Mouse (Mus musculus) embryonic stem cell, embryonic (primary cell): Measurements from ENCODE around the gene Ticam1.

Experiments used
- CTCF ChIA-PET, 4 experiments: fragments of 300-600 bp in 2 of 4; fragments of 350-600 bp in 2 of 4; sonication (Branson Sonifier 250); formaldehyde crosslinking; loops; one replicate each; lab custom pipeline; 2022; ENCODE audit warnings: inconsistent platforms in 2 of 4; lab: Charles Lee
- POLR2A ChIA-PET, 4 experiments: fragments of 300-600 bp in 2 of 4; fragments of 350-600 bp in 2 of 4; sonication (Branson Sonifier 250); formaldehyde crosslinking; loops; one replicate each; lab custom pipeline; 2022; ENCODE audit warnings: antibody characterized with exemption in 4 of 4, inconsistent platforms in 1 of 4; lab: Charles Lee

Ticam1 gene

DNA sequence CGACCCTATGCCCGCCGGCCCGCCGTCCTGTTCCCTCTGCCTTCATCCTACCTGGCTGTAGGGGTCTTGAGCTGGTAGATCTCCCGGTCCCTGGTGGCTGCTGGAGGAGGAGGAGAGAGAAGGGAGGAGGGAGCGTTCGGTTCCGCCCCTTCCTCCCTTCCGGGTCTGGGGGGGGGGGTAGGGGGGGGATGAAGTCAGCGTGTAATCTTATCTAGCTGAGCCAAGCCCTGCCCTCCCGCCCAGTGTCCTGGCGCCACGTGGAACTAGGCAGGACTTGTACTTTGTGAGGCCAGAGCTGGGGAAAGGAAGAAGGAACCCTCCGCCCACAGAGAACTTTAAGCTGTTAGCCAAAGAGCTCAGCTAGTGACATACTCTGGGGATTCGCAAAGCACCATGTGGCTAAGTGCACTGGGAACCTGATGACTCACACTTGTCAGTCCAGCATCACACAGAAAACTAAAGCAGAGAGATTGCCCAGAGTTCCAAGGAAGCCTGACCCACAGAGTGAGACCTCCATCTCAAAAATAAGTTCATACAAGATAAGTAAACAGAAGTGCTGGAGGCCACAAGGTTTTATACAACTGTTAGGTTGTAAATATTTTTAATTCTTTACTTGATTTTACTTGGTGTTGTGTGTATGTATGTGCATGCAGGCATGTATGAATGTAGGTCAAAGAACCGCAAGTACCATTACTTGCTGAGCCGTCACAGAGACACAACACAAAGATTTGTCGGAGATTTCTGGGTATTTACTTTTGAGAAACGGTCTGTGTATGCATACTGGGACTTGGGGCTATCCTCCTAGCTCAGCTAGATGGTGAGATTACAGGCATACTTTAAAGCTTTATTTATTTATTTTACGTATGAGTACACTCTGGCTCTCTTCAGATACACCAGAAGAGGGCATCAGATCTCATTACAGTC, at the start of gene Ticam1:
Ticam1 (minus strand) TSS at position 144 of the 924 bp plus-strand sequence.
- CTCF ChIA-PET: interaction anchor here (0.5 to 1.5 kb wide), 30 partner anchors 10 to 442 kb away, joined by 3 to 9 read pairs (median 4); partner anchors contain the start of gene Ebi3 (in 1 of the 4)
- POLR2A ChIA-PET: interaction anchor here (0.6 to 64.8 kb wide), 53 partner anchors 8 to 556 kb away, joined by 3 to 2494 read pairs (median 5); partner anchors contain the start of genes Kdm4b (in 3 of the 4), Arrdc5 (in 2 of the 4), Plin3 (in 2 of the 4) and Ranbp3 (in 2 of the 4)

DNA sequence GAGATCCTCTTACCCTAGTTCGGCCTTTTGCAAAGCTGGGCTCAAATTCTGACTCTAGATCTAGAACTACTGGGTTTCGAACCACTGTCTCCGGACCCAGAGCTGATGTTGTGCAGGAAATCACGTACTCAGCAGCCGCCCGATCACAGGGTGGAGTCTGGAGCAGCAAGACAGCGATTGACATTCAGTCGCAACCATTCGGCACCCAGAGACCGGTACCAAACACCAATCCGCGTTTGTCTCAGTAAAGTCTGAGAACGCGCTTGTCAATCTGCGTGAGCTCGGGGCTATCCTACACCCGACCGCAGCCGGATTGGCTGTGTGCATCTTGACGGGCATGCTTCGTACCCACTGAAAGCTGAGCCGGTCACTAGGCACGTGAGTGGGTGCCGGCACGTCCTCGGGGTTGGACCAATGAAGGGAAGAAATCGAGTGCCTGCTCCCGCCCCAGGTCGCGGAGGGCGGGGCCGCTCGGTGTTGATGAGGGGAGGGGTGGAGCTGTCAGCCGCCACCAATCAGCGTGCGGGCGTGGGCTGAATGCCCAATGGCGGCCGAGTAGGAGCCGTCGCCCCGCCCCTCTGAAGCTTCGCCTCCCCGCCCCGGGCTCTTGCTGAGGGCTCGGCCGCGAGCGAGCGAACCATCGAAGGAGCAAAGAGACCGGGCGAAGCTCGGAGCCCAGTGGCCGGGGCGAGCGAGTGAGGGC, 49.0 kb upstream of the Ticam1 start, which contains the start of gene Kdm4b:
Kdm4b (plus strand) TSS at position 613 of the 703 bp plus-strand sequence.
- ChIA-PET POLR2A (interaction anchor here (0.6 to 62.3 kb wide), 108 partner anchors 1 to 706 kb away, joined by 3 to 2494 read pairs (median 4); partner anchors contain the start of genes Uhrf1 (in 4 of the 4), Arrdc5 (in 2 of the 4), Plin3 (in 2 of the 4) and Ranbp3 (in 2 of the 4)), CTCF (interaction anchor here (0.5 to 3.3 kb wide), 40 partner anchors 8 to 433 kb away, joined by 3 to 16 read pairs (median 4); partner anchors contain the start of genes Plin3 (in 2 of the 4), Gm20219 (in 1 of the 4), Nrtn (in 1 of the 4) and Safb2 (in 1 of the 4))

DNA sequence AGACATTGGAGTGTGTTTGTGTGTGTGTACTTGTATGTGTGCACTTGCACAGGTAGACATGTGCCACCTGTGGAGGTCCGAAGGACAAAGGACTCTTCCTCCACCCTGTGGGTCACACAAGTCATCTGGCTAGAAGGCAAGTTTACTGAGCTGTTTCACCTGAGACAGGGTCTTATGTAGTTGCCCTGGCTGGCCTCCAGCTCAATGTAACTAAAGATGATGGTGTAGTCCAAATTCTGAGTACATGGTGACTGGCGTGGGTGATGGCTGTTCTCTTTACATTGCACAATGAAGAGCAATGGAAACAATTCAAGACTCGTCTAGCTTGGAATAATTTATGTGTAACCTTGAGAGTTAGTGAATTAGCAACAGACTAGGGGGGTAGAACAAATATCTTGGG, 47.8 kb upstream of the Ticam1 start:
- ChIA-PET POLR2A (interaction anchor here (0.6 to 62.3 kb wide), 28 partner anchors 2 to 687 kb away, joined by 3 to 2494 read pairs (median 6); partner anchors contain the start of genes Uhrf1 (in 3 of the 4), Arrdc5 (in 2 of the 4), Plin3 (in 2 of the 4) and Fem1a (in 1 of the 4)), CTCF (interaction anchor here in 3 of 4 experiments (0.7 to 2.3 kb wide), 7 partner anchors 21 to 736 kb away, joined by 3 to 13 read pairs (median 5); partner anchors contain the start of gene Plin3 (in 1 of the 3))

DNA sequence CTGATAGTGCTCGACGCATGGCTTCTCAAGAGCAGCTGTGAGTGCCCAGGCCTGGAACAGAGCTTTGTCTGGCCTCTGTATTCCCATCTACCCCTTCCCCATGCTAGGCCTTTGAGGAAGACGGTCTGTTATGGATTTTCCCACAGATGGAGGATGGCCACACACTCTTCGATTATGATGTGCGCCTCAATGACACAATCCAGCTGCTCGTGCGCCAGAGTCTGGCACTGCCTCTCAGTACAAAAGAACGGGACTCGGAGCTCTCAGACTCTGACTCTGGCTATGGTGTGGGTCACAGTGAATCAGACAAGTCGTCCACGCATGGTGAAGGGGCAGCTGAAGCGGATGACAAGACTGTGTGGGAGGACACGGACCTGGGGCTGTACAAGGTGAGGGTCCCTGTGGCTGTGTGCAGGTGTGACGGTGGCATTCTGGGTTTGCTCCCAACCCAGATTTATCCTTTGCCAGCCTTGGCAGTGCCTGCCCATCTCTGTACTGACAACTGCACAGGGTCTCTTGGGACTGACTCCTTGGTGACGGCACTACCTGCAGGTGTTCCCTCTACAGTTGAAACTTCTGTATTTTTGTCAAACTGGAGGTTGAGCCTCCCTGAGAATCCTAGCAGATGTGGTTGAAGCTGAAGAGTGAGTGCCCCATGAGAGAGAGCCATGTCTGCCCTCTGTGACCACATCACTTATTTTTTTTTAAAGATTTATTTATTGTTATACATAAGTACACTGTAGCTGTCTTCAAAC, 32.8 kb upstream of the Ticam1 start:
- CTCF ChIA-PET: interaction anchor here in 3 of 4 experiments (0.6 to 3.0 kb wide), 13 partner anchors 11 to 454 kb away, joined by 3 to 18 read pairs (median 4); partner anchors contain the start of gene Kdm4b (in 1 of the 3)
- POLR2A ChIA-PET: interaction anchor here in 3 of 4 experiments (1.1 to 64.8 kb wide), 9 partner anchors 2 to 230 kb away, joined by 3 to 2494 read pairs (median 6); partner anchors contain the start of genes Kdm4b (in 3 of the 3), Arrdc5 (in 2 of the 3), Plin3 (in 2 of the 3) and Uhrf1 (in 2 of the 3)

DNA sequence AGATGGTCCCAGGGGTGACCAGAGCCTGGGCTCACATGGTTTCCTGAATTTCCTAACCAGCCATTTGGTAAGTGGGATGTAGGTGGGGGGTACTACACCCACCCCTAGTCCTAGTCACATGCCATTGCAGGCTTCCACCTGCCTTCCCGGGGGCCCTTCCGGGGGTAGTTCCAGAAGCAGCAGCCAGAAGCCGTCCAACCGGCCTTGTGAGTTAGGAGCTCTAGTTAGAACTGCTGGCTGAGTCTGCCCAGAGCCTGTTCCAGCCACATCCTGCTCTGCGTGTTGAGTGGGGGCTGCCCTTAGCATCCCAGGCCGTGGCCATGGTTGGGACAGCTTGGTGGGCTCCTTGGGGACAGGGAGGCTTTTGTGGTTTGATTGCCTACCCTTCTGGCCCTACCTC, 31.5 kb upstream of the Ticam1 start:
- ChIA-PET CTCF (interaction anchor here in 2 of 4 experiments (0.6 to 3.0 kb wide), 8 partner anchors 12 to 245 kb away, joined by 3 to 11 read pairs (median 4); no protein-coding TSS in a partner anchor), POLR2A (interaction anchor here in 3 of 4 experiments (0.5 to 64.8 kb wide), 14 partner anchors 0 to 724 kb away, joined by 3 to 2494 read pairs (median 4); partner anchors contain the start of genes Kdm4b (in 3 of the 3), Arrdc5 (in 2 of the 3), Plin3 (in 2 of the 3) and Ticam1 (in 2 of the 3))

DNA sequence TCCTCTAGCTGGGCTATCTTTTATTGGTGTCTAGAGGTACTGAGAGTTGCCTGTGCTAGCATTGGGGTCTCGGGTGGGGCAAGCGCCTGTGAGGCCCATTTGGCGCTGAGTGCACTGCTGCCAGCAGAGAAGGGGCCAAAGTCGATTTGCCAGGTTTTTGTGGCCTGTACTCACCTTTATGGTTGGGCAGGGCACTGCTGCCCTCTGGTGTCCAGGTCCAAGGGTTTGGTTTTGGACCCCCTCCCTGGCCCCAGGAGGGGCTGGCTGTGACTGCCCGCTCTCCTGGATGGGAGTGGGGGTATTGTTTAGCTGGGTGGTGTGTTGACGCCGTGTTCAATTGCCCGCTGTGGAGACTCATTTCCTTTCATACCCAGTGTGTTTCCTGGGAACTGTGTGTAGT, 29.2 kb upstream of the Ticam1 start:
- ChIA-PET CTCF (interaction anchor here in 2 of 4 experiments (0.6 to 1.8 kb wide), 3 partner anchors 16 to 55 kb away, joined by 3 to 5 read pairs (median 4); no protein-coding TSS in a partner anchor), POLR2A (interaction anchor here (1.4 to 64.8 kb wide), 9 partner anchors 2 to 51 kb away, joined by 3 to 2494 read pairs (median 121); partner anchors contain the start of genes Plin3 (in 4 of the 4), Kdm4b (in 3 of the 4), Arrdc5 (in 2 of the 4) and Ticam1 (in 2 of the 4))

DNA sequence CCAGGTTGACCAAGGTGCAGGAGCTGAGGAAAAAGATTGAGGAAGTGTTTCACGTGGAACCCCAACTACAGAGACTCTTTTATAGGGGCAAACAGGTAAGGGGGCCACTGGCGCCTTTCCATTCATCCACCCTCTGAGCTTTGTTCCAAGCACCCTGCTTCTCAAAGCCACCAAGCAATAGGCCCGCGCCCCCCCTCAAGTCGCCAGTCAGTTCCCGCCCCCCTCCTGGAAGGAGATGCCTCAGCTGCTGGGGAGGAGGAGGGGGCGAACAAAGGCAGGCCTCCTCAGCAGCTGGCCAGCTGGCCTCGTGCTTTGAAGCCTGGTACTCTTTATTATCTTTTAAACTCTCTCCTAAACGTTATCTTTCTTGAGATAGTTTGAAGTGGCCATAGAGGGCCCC, 28.6 kb upstream of the Ticam1 start:
- CTCF ChIA-PET: interaction anchor here (0.6 to 2.9 kb wide), 8 partner anchors 13 to 54 kb away, joined by 3 to 18 read pairs (median 4); partner anchors contain the start of gene Plin3 (in 2 of the 4)
- POLR2A ChIA-PET: interaction anchor here (0.7 to 64.8 kb wide), 38 partner anchors 3 to 754 kb away, joined by 3 to 2494 read pairs (median 5); partner anchors contain the start of genes Plin3 (in 4 of the 4), Kdm4b (in 3 of the 4), Arrdc5 (in 2 of the 4) and Rpl36 (in 2 of the 4)

DNA sequence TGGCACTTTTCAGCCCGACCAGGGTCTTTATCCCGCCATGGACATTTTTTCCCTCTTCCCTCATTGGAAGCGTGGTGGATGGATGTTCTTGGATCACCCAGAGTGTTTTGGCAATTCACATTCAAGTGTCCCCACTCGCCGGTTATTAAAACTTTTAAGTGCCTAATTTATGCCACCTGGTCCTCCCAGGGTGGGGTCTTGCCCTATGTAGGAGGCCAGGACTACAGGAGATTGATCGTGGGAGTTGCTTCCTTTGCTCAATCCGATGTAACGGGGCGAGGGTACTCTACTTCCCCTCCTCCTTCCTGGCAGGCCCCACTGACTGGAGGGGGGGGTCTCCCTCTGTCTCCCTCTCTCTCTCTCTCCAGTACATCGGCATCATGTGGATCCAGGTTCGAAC, 28.1 kb upstream of the Ticam1 start:
- CTCF ChIA-PET: interaction anchor here (0.6 to 2.9 kb wide), 15 partner anchors 12 to 296 kb away, joined by 3 to 18 read pairs (median 5); partner anchors contain the start of genes Plin3 (in 2 of the 4) and Ticam1 (in 1 of the 4)
- POLR2A ChIA-PET: interaction anchor here (0.6 to 64.8 kb wide), 84 partner anchors 3 to 755 kb away, joined by 3 to 2494 read pairs (median 4); partner anchors contain the start of genes Kdm4b (in 4 of the 4), Plin3 (in 4 of the 4), Arrdc5 (in 2 of the 4) and Chaf1a (in 2 of the 4)

DNA sequence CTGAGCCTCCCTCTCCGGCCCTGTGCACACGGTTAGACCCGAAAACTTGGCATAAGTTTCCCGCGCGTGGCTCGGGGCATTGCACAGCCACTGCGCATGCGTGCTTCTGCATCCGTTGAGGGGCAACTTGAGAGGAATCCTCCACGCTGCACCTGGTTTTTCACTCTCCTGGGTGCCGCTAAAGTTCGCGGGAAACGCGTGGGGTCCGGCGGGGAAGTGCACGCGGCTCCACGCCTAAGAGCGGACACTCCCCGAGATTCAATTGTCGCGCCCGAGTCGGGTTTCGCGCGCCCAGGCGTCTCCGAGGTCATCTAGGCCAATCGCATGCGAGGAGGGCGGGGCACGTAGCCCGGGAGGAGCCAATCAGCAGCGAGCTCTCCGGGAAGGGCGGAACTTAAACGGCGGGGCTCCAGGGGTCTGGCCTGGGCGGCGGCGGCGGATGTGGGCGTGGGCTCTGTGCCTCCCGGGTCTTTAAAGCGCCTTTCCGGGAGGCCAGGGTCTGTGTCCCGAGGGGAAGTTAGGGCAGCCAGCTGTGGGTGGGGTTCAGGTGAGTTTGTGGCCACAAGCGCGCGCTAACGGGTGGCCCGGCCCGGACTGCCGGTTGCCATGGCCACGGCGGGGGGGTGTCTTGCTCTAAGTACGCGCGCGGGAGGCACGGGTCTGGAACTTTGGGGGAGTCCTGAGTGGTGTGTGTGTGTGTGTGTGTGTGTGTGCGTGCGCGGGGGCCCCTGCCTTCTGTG, 27.4 kb upstream of the Ticam1 start:
- ChIA-PET POLR2A (interaction anchor here (0.6 to 64.8 kb wide), 98 partner anchors 2 to 755 kb away, joined by 3 to 2494 read pairs (median 4); partner anchors contain the start of genes Kdm4b (in 4 of the 4), Plin3 (in 4 of the 4), Arrdc5 (in 2 of the 4) and Chaf1a (in 2 of the 4)), CTCF (interaction anchor here in 3 of 4 experiments (0.6 to 2.9 kb wide), 18 partner anchors 13 to 295 kb away, joined by 3 to 18 read pairs (median 5); partner anchors contain the start of genes Kdm4b (in 1 of the 3), Plin3 (in 1 of the 3), Sh3gl1 (in 1 of the 3) and Ticam1 (in 1 of the 3))

DNA sequence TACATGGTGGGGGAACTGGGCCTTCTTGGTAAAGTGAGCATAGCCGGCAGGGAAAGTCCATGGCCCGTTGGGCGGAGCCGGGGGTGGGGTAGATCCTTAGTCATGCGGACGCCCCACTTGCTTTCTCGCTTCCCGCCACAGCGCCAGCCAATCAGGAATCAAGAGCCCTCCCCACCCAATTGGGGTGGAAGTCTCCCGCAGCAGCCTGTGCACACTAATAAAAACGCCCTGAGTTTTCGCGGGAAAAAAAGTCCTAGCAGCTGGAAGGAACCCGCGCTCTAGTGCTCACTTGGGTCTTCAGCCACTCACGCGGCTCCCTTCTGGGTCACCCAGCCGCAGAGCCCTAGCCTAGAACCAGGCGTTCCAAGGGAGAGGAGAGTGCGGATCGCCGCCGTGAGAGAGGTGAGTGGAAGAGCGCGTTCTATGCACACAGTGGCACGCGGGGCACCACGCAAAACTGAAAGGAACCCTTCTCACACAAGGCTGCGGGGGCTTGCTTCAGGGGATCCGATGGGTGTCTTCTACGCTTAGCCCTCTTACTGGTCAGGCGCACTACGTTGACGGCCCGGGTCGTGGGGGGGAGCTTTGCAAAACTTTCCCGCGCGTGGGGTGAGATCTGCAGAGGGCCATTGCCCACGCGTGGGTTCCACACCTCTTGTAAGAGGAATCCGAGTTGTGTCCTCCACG, 26.7 kb upstream of the Ticam1 start, which contains the start of gene Uhrf1:
Uhrf1 (plus strand) TSS at position 162 of the 687 bp plus-strand sequence.
- POLR2A ChIA-PET: interaction anchor here (0.6 to 64.8 kb wide), 77 partner anchors 2 to 435 kb away, joined by 3 to 2494 read pairs (median 5); partner anchors contain the start of genes Kdm4b (in 4 of the 4), Plin3 (in 4 of the 4), Arrdc5 (in 2 of the 4) and Chaf1a (in 2 of the 4)
- CTCF ChIA-PET: interaction anchor here in 3 of 4 experiments (0.8 to 2.9 kb wide), 13 partner anchors 12 to 294 kb away, joined by 3 to 18 read pairs (median 6); partner anchors contain the start of genes Kdm4b (in 1 of the 3), Plin3 (in 1 of the 3), Sh3gl1 (in 1 of the 3) and Ticam1 (in 1 of the 3)

DNA sequence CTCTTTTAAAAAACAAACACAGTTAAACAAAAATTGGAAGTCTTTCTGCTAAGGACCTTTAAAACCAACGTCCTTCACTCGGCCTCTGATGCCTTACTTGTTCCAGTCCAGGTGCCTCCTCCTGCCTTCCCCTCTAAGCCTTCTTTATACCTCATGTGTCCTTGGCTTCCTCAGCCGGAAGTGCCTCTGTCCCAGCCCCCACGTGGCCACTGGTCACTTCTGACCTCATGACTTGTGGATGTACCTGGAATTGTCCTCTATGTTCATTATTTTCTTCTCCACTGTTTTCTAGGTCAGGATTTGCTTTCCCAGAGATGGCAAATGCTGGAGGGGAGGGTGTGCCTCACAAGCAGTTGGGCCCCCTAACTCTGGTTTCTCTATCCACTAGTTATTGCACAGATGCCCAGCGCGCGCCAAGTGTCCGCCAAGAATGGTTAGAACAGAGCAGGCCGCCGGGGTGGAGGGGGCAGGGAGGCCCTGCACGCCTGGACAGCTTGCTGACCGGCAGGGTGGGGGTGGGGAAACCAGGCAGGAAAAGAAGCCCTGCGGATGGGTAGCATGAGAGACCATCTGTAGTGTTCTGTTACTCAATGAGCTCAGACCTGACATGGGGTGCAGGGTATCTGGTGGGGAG, 25.9 kb upstream of the Ticam1 start:
- ChIA-PET POLR2A (interaction anchor here (0.7 to 64.8 kb wide), 27 partner anchors 1 to 414 kb away, joined by 3 to 2494 read pairs (median 12); partner anchors contain the start of genes Plin3 (in 4 of the 4), Kdm4b (in 3 of the 4), Arrdc5 (in 2 of the 4) and Uhrf1 (in 2 of the 4)), CTCF (interaction anchor here in 3 of 4 experiments (0.6 to 2.9 kb wide), 4 partner anchors 11 to 57 kb away, joined by 4 to 18 read pairs (median 10); partner anchors contain the start of gene Plin3 (in 1 of the 3))

DNA sequence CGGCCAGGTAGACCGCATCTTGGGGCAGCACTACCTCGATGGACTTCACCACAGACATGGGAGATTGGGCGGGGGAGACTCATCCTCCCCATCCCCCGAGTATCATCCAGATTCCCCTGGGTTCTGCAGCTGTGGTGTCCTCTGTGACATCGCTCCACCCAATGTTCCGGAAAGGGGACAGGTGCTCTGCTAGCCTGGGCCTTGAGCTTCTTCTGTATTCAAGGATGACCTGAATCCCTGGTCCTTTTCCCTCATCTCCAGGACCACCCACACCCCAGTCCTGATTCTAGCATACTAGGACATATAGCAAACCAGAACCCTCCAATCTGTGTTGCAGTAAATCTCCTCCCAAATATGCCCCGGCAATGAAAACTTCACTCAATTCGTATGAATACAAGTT, 23.6 kb upstream of the Ticam1 start, which contains the start of gene Arrdc5:
Arrdc5 (minus strand) TSS at position 101 of the 400 bp plus-strand sequence.
- ChIA-PET POLR2A (interaction anchor here in 3 of 4 experiments (0.8 to 64.8 kb wide), 26 partner anchors 1 to 534 kb away, joined by 3 to 2494 read pairs (median 4); partner anchors contain the start of genes Plin3 (in 3 of the 3), Arrdc5 (in 2 of the 3), Hdgfl2 (in 2 of the 3) and Kdm4b (in 2 of the 3)), CTCF (interaction anchor here (0.5 to 2.2 kb wide), 10 partner anchors 9 to 50 kb away, joined by 3 to 20 read pairs (median 3); partner anchors contain the start of gene Ticam1 (in 1 of the 4))
